23 mouse cellular contexts compared by ENCODE assay signal in genomic region chr16:67019856-67020255, GRCm38 (mm10).
DNase-seq lines count a peak whose midpoint lies in the region; ATAC-seq and TF ChIP-seq lines count a peak whose summit lies in the region.
"Had no signal": no experiment of that assay in that cellular context is flagged by ENCODE, and none has a peak within 500 bp of the region (broad histone marks: within the 10 kb centered on the region; RNA-seq: fewer than 3 reads in every experiment).

No protein-coding gene starts in this region.

- ATAC-seq in forebrain, embryonic 14.5 days: no peak
- no peak for ATAC-seq in liver, embryonic 12.5 days
- ATAC-seq: activated CD4-positive, CD25-positive, alpha-beta regulatory T cell, adult 4 months; CD4-positive, CD25-positive, alpha-beta regulatory T cell, adult 4 months; Patski had no signal

- WGBS in forebrain, embryonic 14.5 days: 40% methylated on average over 1 of the region's 1 CpGs
- WGBS in forebrain, embryonic 10.5 days: 82% methylated on average over 1 of the region's 1 CpGs
- 57% methylated on average over 1 of the region's 1 CpGs for WGBS in liver, embryonic 12.5 days (ENCODE audit: insufficient replicate concordance)

- H3K4me1 ChIP-seq in forebrain, embryonic 14.5 days (ENCODE audit: control insufficient read depth, insufficient read depth, low read length): no peaks in the 10 kb centered on the region
- H3K4me1 ChIP-seq in forebrain, embryonic 10.5 days: no peaks in the 10 kb centered on the region
- no peaks in the 10 kb centered on the region for H3K4me1 ChIP-seq in liver, embryonic 12.5 days

- no peaks in the 10 kb centered on the region for H3K36me3 ChIP-seq in forebrain, embryonic 14.5 days (ENCODE audit: control insufficient read depth, insufficient read depth, low read length)
- no peaks in the 10 kb centered on the region for H3K36me3 ChIP-seq in forebrain, embryonic 10.5 days (replicated peaks)
- H3K36me3 ChIP-seq in liver, embryonic 12.5 days: no peaks in the 10 kb centered on the region
- H3K36me3 ChIP-seq: G1E had no signal

- peak; percentile 59 for DNase-seq in forebrain, embryonic 14.5 days (ENCODE audit: low spot score)
- DNase-seq in forebrain, embryonic 10.5 days (ENCODE audit: extremely low spot score, low spot score): no peak
- DNase-seq in Muller cell, postnatal 12 days (ENCODE audit: inconsistent ontology term): peak; percentile 56
- DNase-seq in brain, embryonic 14.5 days (ENCODE audit: low read depth): peak; percentile 78
- DNase-seq in thymus, postnatal 4 days: no peak
- DNase-seq: adrenal gland, adult 2 months; adrenal gland, adult 8-10 months; adrenal gland, postnatal 10 days; adrenal gland, postnatal 14 days; adrenal gland, postnatal 25 days; adrenal gland, postnatal 36 days; B cell, adult 2 months; cerebellum, adult 11 months; cerebellum, adult 11-12 months; cerebellum, adult 18-20 months; cerebellum, adult 2 months; cerebellum, adult 8-10 months had no signal

- H3K4me2 ChIP-seq in forebrain, embryonic 14.5 days (ENCODE audit: low read length): no peak overlapping the region
- H3K4me2 ChIP-seq in liver, embryonic 12.5 days: no peak overlapping the region

- no peak overlapping the region for H3K9ac ChIP-seq in forebrain, embryonic 14.5 days (ENCODE audit: low read length)
- H3K9ac ChIP-seq in liver, embryonic 12.5 days: no peak overlapping the region

- TF ChIP-seq POLR2A in brain, embryonic 14.5 days (IDR thresholded peaks at IDR 0.05; ENCODE audit: borderline replicate concordance, extremely low read depth, insufficient read depth, insufficient read length, poor library complexity, severe bottlenecking): no peak

- H3K27ac ChIP-seq in forebrain, embryonic 14.5 days (ENCODE audit: low read depth, low read length): no peak overlapping the region
- no peak overlapping the region for H3K27ac ChIP-seq in forebrain, embryonic 10.5 days
- no peak overlapping the region for H3K27ac ChIP-seq in liver, embryonic 12.5 days

- no peak overlapping the region for H3K4me3 ChIP-seq in forebrain, embryonic 14.5 days (ENCODE audit: low read depth, low read length)
- H3K4me3 ChIP-seq in forebrain, embryonic 10.5 days: no peak overlapping the region
- no peak overlapping the region for H3K4me3 ChIP-seq in liver, embryonic 12.5 days

- H3K9me3 ChIP-seq in forebrain, embryonic 14.5 days (replicated peaks; ENCODE audit: control insufficient read depth, low read length): no peaks in the 10 kb centered on the region
- no peaks in the 10 kb centered on the region for H3K9me3 ChIP-seq in forebrain, embryonic 10.5 days
- H3K9me3 ChIP-seq in liver, embryonic 12.5 days (replicated peaks): no peaks in the 10 kb centered on the region
- H3K9me3 ChIP-seq: G1E had no signal

- no peaks in the 10 kb centered on the region for H3K27me3 ChIP-seq in forebrain, embryonic 14.5 days (replicated peaks; ENCODE audit: control insufficient read depth, insufficient read depth, low read length)
- H3K27me3 ChIP-seq in forebrain, embryonic 10.5 days (ENCODE audit: poor library complexity, severe bottlenecking): no peaks in the 10 kb centered on the region
- no peaks in the 10 kb centered on the region for H3K27me3 ChIP-seq in liver, embryonic 12.5 days (replicated peaks)
- H3K27me3 ChIP-seq: CH12.LX had no signal

- TF ChIP-seq CTCF in brain, embryonic 14.5 days (IDR thresholded peaks at IDR 0.05; ENCODE audit: borderline replicate concordance, extremely low read depth, insufficient read depth, insufficient read length): no peak

Comparison
In these comparisons a context has a peak if more than half of its experiments do, and no peak if none do; other contexts are left out.
1. DNase-seq: peak in forebrain, embryonic 14.5 days (single experiment), Muller cell, postnatal 12 days (single experiment) and brain, embryonic 14.5 days (single experiment); none in forebrain, embryonic 10.5 days (single experiment) and thymus, postnatal 4 days (single experiment).